Mouse (Mus musculus): ENCODE data around the gene Theg.

DNA sequence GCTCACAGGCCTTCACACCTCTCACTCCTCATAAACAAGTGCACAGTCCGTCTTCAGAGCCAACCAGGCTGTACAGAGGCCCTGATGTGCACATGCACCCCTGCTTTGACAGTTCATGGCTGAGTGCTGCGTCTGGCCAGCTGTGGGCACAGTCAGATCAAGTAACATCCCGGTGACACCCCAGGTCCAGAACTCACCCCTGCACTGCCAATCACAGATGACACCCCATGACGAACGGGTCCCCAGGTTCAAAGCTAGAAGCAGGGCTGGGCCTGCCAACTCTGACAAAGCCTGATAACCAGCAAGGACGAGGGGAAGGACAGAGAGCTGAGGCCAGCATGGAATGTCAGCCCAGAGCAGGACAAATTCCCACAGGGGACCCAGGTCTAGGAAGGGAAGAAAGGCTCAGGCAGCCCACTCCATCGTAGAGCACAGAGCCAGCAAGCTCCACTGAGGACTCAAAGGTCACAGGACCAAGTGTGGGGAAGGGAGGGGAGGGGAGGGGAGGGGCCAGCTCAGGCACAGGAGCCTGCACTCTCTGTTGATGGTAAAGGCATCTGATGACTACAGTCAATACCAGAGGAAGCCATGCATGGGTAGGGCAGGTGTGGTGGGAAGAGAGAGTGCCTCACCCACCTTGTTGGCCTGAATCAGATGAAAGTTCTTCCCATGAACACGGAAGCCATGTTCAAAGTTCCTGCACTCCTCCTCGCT is 43.1 kb downstream of the Theg start:
- TF ChIP-seq CTCF (IDR thresholded peaks at IDR 0.05; ENCODE audit: low read depth), result no peak
- TF ChIP-seq EP300 (optimal IDR thresholded peaks at IDR 0.05), result no peak
